Mouse (Mus musculus): Measurements from ENCODE around the gene Casp8.
A peak's percentile ranks its signal among the peaks of the same experiment; 100 is the strongest.
"Not testable (repeated sequence)": the region's sequence is repeated elsewhere in the genome, so short reads cannot be mapped to it uniquely, and the experiment has no call there.

Casp8 gene

DNA sequence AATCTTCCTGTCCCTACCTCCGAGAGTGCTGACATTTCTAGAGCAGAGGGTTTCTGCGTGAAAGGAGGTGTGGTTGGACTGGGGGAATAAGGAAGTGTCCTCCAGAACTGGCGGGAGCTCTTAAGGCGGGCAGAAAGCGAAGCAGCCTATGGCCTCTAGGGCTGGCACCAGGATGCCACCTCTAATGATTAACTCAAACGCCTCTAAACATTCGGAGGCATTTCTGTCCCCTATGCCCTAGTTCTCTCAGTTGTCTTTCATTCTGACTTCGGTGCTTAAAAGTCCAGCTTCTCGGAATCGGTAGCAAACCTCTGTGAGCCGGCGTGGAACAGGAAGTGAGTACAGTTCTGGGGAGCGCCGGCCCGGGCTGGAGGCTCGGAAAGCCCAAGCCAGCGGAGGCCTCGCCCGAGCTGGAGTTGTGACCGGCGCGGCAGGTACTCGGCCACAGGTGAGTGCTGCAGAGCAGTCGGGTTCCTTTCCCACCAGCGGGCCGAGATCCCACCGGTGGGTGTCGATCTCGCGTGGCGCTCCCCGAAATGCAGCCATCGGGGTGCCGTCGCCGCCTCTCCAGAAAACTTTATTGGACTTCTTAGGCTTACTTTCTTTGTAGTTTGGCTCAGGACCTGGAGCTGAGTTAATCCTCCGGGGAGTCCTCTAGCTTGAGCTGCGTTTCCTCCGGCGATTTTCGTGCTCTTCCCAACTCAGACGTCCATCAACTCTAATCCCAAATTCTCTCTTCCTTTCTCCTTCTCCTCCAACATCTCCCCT is at the start of gene Casp8:
Gene Casp8 (plus strand): TSS at position 84 of the 768 bp plus-strand sequence.
- DNase-seq (ENCODE audit: low read depth) = peak; percentile 78

DNA sequence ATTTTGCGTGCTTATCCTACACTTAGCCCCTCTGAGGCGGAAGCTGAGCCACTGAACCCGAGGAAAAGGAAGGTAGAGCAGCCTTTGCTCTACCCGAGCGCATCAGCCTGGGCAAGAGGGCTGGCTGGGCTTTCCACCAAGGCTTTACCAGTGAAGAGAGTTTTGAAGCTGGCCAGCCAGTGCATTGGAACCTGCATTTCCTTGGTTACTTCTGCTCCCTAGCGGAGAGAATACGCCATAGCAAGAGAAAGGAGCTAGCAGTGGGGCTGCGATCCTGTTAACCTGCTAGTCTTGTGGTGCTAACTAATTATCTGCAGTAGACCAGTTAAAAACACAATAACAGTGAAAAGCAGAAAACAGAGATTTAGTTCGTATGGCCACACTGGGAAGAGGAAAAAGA is 48.3 kb upstream of the Casp8 start:
- DNase-seq (ENCODE audit: low read depth) = peak; percentile 63

DNA sequence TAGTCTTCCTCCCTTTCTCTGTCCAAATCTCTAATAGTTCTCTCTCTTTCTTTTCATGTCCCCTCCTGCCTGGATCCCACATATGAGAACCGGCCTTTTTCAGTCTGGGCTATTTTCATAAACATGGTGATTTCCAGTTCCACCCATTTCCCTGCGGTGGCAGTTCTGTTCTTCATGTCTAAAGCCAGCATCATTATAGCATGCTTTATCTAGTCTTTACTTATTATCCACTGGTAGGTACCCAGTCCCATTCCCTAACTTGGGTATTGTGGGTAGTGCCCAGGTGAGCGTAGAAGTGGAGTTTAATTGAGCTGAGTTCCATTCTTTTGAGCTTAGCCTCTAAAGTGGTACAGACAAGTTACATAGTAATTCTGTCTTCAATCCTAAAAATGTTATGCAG is 35.7 kb upstream of the Casp8 start:
- no peak for DNase-seq (ENCODE audit: low read depth)

DNA sequence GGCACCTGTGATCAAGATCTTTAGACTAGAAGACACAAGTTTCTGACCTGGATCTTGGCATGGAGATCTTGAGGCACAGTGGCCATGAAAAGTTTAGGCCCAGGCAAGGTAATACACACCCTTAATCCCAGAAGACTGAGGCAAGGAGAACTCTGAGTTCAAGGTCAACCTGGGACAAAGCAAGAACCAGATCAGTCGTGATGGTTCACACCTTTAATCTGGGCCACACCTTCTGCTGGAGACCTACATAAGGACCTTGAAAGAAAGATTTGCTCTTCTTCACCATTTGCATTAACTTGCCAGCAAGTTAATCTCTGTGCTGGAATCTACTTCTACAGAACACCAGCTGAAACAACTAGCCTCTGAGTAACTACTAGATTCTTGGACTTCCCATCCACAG is 34.6 kb upstream of the Casp8 start:
- no peak for DNase-seq (ENCODE audit: low read depth)

DNA sequence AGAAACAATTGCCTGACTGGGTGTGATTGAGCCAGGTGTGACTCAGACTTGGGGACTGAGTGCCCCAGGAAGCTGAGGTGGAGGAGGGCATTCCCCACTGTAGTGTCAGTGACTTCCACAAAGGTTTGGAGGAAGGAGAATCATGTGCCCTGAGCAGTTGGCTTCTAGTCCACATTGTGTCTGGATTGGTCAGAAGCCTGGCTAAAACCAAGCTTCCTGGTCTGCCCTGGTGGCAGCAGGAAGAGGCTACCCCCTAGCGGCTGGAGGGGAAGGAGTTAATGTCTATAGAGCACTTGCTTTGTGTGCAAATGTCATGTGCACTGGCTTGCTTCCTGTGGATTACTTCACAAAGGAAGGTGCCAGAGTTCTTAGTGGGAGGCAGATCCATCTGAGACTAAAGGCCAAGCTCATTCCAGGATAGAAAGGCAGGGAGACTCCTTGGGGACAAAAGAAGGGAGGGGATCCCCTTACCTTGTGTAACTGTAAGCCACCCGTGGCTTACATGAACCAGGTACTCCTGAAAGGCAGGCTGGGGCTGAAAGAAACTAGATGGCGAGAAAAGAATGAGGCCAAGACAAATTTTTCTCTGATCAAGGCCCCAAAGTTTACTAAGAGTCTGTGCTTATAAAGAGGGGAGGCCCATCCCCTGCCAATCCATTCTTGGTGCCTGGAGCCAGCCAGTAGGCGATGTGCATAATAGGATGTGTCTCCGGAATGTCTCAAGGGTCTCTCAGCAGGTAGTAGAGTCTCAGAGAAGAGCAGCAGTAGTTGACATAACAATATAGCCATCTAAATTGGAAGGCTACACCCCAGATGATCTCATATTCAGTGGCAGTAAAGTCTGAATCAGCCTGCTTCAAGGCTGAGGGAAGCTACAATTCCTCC is 33.5 kb upstream of the Casp8 start:
- DNase-seq (ENCODE audit: low read depth) = peak; percentile 55

DNA sequence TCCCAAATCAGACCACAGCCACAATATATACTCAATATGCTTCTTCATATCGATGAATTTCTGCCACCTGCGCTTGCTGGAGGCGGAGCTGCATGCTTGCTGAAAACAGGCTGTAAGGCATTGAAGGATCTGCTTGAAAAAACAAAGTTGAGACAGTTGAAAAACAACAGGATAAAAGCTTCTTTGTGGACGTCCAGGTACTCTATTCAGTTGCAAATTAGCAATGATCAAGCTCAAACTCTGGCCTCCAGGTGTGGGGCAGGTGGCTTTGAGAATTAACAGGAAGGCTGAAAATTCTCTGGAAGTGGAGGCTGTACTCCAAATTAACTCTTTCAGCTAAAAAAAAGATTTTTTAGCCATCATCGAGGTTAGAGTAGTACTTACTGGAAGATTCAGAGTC is 32.6 kb upstream of the Casp8 start:
- no peak for DNase-seq (ENCODE audit: low read depth)

DNA sequence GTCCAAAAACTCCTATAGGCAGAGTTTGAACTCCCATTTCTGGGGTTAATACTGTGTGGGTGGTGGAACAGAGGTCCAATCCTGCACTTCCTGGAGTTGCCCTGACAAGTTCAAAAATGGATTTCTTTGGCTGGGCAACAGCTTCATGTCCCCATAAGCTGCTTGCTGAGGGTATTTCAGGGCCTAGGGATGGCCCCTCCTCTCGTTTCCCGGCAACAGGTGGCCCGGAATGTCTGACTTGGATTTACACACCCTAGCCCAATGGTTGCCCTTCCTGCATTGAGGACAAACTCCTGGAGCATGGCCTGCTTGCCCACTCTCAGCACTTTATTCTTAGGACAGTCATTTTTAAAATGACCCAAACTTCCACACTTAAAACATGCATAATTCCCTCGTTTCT is 28.7 kb upstream of the Casp8 start:
- DNase-seq (ENCODE audit: low read depth) = not testable (repeated sequence)

DNA sequence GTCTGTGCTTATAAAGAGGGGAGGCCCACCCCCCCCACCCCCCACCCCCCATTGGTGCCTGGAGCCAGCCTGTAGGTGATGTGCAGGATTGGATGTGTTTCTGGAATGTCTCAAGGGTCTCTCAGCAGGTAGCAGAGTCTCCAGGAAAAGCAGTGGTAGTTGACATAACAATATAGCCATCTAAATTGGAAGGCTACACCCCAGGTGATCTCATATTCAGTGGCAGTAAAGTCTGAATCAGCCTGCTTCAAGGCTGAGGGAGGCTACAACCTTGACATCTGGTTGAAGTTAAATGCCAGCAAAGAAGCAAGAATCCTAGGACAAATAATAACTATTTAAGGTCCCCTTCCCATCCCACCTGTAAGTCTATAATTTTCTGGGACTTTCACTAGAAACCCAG is 26.0 kb upstream of the Casp8 start:
- no peak for DNase-seq (ENCODE audit: low read depth)

DNA sequence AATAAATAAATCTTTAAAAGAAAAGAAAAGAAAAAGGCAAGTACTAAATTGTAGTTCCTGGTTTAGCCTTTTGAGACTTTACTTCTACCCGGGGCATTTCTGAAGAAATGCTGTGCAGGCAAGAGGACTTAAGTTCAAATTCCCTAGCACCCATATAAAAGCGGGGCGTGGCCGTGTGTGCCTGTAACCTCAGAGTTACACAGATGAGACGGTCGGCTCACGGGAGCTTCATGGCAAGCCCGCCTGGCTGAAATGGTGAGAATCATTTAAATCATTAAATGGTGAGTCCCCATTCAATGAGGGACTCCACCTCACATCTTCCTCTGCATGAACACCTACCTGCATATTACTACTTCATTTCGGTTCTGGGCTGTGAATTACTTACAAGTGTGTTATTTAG is 25.5 kb upstream of the Casp8 start:
- no peak for DNase-seq (ENCODE audit: low read depth)

DNA sequence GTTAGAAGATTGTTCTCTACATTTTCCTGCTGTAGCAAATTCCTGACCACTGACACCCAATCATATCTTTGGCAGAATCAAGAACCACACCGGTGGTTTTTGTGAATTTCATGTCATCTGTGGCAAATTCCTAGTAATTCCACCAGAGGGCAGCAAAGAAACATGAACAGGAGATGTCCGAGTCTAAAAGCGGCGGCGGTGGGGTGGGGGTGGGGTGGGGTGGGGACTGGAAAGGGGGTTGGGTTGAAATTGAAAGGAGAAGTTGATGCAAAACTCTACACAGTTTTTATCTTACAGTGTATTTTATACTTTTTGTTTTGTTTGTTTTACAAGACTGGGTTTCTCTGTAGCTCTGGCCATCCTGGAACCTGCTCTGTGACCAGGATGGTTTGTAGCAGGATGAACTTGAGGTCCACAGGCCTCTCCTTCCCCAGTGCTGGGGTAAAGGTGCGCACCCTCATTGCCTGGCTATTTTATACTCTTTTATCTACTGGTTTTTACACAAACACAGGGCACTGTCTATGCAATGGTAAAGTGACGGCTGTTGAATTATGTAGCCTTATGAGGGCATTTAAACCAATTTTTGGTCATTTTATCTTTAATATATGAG is 25.0 kb upstream of the Casp8 start:
- DNase-seq (ENCODE audit: low read depth) = peak; percentile 80

DNA sequence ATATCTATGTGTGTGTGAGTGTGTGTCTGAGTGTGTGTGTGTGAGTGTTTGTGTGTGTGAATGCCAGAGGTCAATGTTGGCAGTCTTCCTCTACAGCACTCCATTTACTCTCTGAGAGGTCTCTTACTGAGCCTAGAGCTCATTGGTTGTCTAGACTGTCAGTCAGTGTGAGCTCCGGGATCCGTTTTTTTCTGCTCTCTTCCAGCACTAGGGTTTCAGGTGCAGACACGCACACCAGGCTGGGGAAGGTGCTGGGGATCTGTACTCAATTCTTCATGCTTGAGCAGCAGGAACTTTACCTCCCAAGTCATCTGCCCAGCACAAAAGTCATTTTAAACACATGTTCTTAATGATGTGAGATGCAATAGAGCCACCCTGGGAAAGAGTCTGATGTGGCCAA is 23.1 kb upstream of the Casp8 start:
- DNase-seq (ENCODE audit: low read depth) = no peak

DNA sequence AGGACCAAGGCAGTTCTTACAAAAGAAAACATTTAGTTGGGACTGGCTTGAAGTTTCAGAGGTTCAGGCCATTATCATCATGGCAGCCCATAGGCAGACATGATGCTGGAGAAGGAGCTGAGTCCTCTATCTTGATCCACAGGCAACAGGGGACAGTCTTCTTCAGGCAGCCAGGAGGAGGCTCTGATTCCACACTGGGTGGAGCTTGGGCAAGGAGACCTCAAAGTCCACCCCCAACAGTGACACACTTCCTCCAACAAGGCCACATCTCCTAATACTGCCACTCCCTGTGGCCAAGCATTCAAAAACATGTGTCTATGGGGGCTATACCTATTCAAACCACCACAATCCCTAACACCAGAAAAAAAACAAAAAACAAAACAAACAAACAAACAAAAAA is 21.9 kb upstream of the Casp8 start:
- no peak for DNase-seq (ENCODE audit: low read depth)

DNA sequence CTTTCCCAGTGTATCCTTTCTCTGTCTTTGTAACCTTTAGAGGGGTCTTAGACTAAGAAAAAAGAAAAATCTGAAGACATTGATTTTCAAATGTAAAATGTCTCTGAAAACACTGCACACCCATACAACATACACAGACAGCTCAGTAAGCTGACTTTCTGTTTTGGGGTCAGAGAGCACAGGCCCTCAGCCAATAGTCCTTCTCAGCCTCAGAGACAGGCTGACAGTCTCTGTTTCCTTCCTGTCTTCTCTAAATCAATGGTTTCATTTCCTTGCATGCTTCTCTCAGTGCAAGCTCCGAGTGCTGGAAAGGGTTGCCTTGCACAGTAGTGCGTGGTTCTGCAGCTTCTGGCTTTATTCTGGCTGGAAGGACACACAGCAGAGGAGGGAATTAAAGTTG is 21.3 kb upstream of the Casp8 start:
- DNase-seq (ENCODE audit: low read depth) = peak; percentile 69

DNA sequence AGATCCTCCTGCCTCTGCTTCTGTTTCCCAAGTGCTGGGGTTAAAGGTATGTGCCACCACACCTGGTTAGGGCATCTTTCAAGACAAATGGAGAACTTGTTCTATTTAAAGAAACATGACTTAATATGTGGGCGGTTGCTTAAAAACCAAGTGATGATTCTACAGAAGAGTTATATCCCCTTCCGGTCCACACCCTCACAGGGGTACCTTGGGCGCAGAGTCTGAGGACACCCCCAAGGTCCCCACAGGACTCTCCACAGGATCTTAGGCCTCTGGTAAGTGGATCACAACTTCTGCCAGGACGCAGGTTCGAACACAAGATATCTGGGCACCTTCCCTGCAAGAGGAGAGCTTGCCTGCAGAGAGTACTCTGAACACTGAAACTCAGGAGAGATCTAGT is 19.8 kb upstream of the Casp8 start:
- no peak for DNase-seq (ENCODE audit: low read depth)

DNA sequence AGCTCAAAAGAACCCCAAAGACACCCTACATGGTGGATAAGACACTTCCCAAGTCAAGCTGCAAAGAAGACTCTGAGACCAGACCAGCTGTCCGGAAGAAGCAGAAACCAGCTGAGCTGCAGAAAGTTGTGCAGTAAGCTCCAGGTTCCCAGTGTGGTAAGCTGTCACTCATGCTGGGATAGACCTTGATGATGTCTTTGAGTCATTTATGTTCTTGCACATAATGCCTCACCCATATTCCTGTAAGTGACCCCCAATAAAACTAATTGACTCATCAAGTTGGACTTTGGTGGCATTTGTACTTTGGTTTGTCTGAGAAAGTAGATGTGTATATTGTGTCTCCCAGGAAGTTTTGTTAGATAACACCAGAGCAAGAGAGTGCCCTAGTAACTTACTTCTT is 17.6 kb upstream of the Casp8 start:
- DNase-seq (ENCODE audit: low read depth) = no peak

DNA sequence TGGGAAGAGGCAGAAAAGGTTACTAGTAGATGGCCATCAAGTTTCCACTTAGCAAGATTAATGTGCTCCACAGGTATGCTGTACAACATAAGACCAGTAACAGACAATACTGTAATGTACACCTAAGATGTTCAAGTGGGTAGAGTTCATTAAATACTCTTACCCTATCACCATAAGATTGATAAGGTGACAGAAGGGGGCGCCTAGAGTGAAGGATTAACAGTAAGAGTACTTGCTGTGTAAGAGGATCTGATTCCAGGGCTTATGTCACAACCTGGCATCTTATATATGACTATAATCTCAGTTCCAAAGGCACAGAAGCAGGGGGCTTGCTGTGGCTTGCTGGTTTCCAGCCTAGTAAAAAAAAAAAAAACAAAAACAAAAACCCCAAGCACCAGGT is 16.9 kb upstream of the Casp8 start:
- peak; percentile 72 for DNase-seq (ENCODE audit: low read depth)

DNA sequence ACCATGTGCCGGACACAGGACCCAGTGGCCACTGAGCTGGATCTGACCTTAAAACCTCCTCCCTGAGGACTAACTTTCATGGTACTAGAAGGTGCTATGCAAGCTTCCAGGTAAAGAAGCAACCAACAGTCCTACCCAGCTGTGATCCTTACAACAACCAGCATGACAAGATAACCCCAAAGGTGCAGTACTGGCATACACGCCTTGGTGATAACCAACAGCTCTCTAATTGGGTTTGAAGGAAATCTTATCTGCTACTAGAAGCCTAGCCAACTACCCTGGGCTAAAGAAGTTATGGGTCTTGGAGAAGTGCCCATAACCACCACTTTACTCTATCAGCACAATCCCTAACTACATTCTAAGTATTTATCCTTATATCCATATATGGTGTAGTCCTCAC is 8.9 kb upstream of the Casp8 start:
- DNase-seq (ENCODE audit: low read depth) = no peak

DNA sequence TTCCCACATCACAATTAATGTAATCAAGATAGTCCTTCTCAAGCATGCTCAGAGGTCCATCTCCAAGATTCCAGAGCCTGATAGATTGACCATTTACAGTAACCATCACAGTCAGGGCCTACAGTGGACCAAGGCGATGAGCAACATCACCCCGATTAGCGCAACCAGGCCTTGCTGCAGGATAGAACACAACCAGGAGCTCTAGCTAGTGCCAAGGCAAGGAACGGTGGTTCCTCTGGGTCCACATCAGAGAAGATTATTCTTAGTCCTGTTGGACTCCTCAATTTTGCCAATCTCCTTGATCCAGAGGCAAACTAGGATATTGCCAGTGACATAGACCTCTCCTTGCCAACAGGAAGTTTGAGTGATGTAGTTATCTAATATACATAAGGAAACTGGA is 6.8 kb upstream of the Casp8 start:
- DNase-seq (ENCODE audit: low read depth) = no peak

DNA sequence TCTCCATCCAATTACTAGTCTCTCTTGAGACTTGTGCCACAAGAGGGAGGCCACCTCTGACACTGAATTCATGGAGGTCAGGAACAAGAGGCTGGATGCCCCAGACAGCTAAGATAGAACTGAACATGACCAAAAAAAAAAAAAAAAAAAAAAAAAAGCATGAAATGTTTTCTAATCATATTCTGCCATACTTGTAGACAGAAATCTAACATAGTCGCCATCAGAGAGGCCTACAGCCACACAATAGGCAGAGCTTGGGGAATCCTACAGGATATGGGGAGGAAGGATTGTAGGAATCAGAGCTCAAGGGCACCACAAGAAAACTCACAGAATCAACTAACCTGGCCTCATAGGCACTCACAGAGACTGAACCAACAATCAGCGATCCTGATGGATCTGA is 469 bp upstream of the Casp8 start:
- DNase-seq (ENCODE audit: low read depth) = no peak

DNA sequence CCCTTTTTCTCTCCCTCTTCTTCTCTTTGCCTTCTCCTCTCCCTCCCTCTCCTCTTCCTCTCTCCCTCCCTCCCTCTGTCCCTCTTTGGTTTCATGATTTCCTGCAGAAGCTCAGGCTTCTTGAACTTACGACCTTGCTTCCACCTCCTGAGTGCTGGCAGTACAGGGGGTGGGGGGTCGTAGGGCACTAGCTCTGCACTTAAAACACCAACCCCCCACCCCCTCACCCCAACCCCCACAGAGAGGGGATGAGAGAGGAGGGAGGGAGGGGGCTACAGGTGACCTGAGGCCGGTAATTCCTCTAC is 837 bp downstream of the Casp8 start:
- no peak for DNase-seq (ENCODE audit: low read depth)

DNA sequence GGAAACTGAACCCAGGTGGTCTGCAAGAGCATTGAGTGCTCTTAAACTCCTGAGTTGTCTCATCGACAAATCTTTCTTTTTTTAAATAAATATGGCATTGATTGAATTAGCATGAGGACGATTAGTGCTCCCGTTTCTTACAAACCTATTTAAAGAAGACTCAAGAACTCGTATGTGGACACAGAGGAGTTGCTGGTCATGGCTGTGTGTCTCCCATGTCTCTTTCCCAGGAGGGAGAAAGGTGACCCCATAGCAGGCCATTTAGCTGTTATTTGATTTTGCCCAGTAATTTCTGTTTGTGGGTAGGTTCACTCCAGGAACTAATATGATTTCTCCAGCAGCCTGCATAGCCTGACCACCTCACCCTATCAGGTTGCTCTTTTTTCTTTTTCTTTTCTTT is 1.7 kb downstream of the Casp8 start:
- peak; percentile 36 for DNase-seq (ENCODE audit: low read depth)

DNA sequence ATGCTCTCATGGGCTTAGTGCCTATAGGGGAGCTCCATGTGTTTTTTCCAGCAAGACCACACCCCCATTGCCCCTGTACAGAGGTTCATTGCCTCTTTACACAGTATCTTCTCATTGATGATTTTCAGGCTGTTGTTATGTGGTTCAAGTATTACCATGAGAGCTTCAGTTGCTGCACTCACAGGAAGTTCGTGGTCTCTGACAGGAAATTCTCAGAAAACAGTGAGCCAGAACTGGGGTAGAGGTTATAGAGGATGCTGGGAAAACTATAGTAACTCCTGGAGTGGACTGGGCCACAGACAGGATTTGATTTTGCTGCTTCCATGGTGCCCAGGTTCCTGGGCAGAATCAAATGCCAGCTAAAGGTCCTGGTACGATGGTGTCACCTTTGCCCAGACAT is 2.2 kb downstream of the Casp8 start:
- peak; percentile 86 for DNase-seq (ENCODE audit: low read depth)

DNA sequence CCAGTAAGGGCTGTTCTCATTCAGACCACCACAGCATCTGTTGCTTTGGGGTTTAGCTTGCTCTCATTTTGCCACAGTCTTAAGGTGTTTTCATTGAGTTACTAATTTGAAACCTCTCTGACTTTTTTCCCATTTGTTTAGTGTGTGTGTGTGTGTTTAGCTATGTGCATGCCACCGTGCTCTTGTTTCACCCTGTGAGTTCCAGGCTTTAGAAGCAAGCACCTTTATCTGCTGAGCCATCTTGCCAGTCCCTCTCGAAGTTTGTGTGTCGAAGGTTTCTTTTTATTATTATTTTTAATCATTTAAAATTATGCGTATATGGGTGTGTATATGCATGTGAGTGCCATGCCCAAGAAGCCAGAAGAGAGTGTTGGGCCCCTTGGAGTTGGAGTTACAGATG is 3.7 kb downstream of the Casp8 start:
- no peak for DNase-seq (ENCODE audit: low read depth)
